Mouse (Mus musculus) ZHBTc4 (cell line): ENCODE results near the gene Ercc1.

ENCODE experiments used
- DNase-seq: peaks from one replicate; pipeline ENCODE4 v3.0.0-alpha.2; 2011; ENCODE audit warnings: low read depth, low spot score

The Ercc1 gene

DNA sequence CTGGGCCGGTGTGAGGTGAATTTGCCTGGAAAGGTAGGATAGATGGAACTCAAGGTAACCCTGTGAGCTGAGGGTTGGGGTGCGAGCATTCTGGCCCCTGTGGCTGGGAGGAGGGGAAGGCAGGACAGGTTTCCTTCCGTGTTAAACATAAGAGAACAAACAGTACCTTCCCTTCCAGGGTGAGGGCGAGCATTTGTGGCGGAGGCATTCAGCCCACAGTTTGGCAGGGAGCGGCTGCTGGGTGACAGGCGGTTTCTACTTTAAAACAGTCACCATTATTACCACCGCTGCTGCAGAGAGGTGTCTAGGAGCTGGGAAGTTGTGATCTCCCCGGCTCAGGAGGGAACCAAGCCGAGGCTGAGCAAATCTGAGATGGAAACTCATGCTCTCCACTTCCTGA is 7.5 kb upstream of the Ercc1 start:
- no peak for DNase-seq

DNA sequence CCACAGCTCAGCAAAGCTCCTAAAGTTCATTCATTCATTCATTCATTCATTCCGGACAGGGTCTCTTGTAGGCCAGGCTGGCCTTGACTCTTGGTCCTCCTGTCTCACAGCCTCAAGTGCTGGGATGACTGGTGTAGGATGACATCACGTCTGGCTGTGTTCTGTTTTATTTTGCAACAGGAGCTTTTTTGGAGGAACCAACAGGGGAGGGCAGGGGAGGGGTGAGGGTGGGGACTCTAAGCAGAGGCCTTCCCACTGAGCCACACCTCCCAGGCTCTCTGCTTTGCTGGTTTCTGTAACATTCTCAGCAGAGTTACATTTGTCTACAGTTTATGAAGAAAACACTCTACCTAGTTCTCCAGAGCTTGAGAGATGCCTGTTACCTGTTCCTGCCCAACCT is 6.5 kb upstream of the Ercc1 start:
- no peak for DNase-seq

DNA sequence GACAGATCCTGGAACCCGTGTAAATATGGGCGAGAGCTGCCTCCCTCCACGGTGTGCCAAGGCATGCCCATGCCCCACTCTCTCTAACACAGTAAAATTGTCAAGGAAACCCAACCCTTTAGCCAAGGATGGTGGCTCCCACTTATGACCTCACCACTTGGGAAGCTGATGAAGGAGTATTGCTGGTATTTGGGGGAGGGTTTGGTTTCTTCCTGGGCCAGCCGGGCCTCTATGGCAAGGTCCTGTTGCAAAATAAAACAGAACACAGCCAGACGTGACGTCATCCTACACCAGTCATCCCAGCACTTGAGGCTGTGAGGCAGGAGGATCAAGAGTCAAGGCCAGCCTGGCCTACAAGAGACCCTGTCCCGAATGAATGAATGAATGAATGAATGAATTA is 6.0 kb upstream of the Ercc1 start:
- DNase-seq: no peak

DNA sequence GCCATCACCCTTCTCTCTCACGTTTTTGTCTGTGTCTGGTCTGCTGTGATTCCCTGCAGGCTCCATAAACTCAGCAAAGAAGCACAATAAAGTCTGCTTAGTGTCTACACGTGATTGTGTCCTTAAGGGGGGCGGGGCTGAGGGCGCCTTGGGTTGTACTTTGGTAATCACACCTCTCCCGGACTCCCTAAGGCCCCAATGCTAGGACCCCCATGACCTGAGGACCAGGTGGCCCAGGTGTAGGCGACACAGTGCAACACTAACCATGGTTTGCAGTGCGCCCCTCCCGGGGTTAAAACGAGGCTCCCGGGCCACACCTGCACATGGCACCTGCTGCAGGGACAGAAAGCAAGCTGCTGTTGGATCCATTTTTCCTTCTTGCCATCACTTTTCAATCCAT is 3.3 kb upstream of the Ercc1 start:
- no peak for DNase-seq

DNA sequence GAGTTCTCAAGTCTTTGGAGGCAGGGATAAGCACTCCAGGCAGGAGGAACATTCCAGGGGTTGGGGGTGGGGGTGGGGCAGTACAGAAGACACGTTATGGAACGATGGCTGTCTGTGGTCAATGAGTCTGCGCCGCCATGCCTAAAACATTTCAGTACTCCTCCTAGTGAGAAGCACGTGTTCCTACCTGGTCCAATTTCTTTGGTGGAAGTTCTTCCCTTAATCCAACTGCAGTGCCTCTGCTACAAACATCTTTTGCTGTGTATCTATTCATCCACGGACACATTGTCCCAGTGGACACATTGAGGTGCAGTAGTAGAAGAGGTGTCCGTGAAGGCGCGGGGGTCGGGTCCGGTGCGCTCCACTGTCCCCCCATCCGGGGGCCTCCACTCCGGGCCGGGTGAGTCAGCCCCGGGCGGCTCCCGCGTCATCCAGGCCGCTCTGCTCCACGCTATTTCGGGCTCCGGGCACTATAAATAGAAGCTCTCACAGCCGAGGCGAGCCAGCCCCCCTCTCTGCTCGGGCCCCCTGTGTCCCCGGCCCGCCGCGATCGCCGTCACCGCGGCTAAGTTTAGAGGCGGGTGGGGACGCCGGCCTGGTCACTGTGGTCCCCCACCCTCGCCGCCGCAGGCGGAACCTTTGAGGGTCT is 2.7 kb upstream of the Ercc1 start:
- DNase-seq: peak; percentile 67

DNA sequence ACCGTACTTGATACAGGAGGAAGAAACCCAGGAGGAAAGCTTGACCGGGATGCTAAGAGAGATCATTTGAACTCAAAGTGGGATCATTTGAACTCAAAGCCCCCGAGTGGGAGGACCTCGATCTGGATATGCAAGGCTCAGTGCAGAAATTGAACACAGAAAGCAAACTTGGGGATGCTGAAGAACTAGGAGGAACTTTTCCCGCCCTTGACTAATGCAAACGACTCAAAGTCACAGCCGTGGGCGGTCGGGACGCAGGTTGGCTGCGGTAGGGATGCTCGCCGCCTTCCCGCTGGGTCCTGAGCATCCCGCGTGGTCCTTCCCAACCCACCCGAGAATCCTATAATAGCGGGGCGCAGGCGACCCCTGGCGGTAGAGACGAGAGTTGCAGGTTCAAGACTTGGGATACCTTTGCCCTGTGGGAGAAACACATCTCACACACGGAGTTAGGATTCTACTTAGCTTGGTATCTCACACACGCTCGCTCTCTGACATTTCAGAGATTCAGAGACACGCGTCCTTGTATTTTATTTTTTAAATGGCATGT is 2.0 kb upstream of the Ercc1 start:
- DNase-seq: no peak

DNA sequence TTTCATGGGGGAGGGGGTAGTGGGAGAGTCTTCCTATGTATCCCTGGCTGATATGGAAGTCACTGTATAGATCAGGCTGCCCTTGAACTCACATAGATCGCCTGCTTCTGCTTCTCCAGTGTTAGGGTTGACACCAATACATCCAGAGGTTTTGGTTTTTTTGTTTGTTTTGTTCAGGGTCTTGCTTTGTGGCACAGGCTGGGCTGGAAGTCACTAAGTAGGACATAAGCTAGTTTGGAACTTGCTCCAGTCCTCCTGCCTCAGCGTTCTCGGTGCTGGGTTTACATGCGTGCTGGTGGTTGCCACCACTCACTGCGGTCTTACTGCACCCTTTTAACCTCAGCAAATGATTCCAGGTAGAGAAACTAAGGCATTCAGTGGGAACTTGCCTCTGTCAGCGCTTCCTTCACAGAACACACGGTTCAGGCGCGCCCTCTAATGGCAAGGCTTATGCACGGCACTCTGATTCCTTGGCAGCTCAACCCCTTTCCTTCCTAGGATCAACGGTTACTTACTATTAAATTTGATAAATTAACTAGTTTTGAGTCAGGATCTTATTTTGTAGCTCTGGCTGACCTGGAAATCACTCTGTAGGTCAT is 1.3 kb upstream of the Ercc1 start:
- peak; percentile 92 for DNase-seq

DNA sequence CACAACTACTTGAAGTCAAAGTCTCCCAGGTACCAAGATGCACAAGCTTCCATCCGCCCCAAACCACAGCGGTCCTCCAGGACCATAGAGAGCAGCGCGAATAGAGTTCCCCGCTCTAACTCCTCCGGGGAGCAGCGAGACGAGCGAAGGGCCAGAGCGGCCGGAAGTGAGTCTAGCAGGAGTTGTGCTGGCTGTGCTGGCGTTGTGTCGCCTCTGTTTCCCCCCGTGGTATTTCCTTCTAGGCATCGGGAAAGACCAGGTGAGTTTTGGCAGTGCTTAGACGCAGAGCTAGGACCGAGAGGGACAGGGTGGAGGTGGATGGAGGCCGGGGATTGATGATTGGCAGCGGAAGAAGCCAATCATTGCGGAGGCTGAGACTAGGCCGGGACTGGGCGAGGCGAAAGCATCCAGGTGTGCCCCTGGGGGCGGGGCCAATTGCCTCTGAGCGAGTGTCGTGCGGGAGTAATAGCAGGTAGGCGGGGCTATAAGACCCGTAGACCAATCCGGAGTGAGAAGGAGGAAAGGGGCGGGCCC is 427 bp downstream of the Ercc1 start:
- DNase-seq: peak; percentile 100

DNA sequence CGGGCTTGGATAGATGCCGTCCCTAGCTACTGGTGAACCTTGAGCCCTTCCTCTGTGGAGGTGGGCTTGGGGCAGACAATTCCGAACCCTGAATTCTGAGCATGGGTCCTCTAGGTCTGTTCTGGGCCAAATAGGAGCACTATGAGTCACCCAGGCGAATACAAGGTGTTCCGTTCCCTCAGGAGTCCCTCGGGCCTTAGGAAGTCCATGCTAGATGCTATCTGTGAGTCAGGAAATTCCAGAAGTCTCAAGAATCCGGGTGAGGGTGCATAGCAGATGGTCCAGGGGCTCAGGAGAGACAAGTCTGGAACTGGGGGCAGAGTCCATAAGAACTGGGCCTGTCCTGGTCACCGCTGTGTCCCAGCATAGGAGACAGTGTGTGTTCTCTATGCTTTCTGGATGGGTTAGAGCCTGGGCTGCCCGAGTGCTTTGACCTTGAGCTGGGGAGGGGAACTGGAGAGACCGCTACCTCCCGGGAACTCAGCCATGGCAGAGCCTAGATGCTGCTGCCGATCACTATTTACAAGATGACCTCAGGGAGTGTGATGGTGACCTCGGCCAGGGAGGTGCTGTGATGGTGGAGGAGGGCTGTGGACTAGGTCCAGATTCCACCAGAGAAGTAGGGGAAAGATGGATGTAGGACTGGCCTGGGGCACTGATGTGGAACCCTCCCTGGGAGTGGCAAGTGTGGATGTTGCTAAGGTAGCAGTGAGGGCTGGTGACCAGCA is 4.8 kb downstream of the Ercc1 start:
- DNase-seq: no peak

DNA sequence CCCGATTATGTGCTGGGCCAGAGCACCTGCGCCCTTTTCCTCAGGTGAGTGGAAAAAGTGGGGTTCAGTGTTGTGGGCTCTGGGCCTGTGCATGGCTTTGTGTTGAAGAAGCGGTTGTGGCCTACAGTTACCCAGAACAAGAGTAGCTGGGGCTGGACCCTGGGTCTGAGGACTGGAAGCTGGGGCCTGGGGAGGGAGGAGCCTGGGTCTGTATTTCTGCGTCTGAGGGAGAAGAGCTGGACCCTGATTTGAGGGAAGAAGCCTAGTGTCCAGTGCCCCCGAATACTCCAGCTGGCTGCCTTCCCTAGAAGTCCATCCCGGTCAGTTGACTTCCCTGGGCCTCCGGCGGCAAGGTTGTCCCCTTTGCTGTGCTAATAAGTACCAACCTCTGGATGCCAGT is 5.6 kb downstream of the Ercc1 start:
- no peak for DNase-seq

DNA sequence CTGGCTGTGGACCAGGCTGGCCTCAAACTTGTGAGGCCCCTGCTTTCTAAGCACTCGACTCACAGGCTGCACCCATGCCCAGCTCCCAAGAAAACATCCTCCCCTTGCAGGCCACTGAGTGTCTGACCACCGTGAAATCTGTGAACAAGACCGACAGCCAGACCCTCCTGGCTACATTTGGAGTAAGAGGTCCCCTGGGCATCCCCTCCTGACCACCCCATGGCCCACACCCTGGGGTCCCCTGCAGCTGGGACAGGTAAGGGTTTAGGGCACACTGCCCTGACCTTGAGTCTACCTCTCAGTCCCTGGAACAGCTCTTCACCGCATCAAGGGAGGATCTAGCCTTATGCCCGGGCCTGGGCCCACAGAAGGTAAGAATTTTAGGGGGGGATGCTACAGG is 10.4 kb downstream of the Ercc1 start:
- no peak for DNase-seq

DNA sequence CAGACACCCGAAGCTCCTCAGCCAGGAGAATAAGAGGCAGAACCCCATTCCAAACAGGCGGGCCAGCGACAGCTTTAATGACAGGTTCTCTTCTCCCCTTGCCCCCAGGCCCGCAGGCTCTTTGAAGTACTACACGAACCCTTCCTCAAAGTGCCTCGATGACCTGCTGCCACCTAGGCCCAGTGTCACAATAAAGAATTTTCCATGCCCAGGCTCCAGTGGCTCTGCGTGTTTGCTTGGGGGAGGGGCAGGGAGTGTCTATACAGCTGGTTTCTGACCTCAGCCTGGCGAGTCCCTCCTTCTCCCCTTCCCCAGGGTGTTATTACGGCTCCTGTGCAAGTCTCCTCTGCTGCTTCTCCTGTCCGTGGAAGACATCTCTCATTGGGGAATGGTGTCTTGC is 11.7 kb downstream of the Ercc1 start:
- DNase-seq: no peak

DNA sequence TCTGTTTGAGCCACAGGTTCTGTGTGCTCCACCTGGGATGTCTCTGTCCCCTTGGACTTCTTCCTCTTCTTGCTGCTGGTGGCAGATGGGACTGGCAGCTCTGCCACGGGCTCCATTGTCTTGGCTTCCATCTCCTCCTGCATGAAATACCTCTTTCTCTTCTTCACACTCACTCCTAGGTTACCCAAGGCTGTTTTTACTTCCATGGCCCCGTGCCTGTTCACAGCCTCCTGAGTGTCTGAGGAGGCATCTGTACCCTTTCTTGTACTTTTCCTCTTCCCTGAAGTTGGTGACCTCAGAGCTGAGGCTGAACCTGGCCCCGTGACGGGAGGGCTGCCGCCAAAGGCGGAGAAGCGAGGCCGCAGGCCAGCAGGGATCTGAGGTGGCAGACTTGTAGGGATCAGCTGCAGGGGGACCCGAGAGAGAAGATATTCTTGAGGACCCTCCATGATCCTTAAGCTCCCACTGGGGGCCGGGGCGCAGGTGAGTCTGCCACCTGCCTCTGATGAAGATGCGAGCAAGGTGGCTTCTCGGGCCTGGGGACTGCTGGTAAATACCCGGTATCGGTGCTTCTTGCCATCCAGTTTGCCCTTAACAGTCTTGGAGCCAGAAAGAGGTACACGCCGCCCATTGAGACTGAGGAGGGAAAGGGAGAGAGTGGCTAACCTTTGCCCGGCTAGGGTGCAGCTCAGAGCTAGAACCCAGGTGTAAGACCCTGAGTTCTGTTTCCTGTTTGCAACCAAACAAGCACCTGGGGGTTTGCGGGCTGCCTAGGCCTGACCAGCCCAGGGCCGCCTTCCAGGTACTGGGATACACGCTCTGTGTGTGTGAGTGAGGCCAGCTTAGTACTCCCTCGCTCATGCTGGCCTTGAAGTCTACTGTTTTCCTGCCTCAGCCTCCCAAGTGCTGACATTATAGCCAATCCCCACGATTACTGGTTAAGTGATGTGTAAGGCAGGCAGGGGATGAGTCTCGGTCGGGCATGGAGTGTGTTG is 13.1 kb downstream of the Ercc1 start:
- no peak for DNase-seq

DNA sequence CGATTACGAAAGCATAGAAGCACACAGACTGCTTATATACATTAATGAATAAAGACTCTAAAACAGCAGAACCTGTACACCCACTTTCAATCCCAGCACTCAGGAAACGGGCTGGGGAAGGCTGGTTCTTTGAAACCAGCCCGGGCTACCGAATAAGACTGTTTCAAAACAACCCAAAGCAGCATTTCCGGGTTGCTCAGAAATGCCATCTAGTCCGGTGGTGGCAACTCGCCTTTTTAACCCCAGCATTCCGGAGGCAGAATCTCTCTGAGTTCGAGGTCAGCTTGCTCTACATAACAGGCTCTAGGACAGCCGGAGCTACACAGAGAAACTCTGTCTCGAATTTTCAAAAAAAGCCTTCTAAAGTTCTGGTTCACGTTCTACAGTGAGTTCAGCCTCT is 14.1 kb downstream of the Ercc1 start:
- no peak for DNase-seq

DNA sequence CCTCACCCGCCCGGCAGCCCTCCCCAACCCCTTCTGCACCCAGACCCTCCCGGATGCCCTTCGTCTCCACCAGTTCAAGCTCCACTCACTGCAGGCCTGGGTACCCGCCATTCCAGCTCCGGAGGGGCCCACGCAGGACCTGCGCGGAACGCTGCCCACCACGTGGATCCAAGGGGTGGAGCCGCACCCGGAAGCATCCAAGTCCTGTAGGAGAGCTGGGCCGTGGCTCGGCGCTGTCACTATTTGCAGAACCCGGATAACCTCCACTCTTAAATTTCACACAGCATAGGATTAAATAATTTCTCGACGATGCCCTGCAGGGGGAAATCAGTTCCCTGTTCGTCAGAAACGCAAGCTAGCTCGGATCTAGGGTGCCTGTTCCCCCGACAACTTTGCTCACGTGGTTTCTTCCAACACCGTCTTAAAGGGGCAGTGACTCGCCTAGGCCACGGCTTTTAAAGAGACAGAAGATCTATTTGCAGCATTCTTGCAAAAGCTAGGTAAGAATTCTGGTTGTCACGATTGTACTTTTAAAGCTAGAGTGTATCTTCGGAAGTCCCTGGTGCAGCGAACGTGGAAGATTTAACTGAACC is 14.8 kb downstream of the Ercc1 start, which contains the start of the genes Cd3eap and Ppp1r13l:
Cd3eap (minus strand) TSS at position 185 of the 593 bp plus-strand sequence.
Ppp1r13l (plus strand) TSS at position 451 of the 593 bp plus-strand sequence.
- DNase-seq: peak; percentile 92

DNA sequence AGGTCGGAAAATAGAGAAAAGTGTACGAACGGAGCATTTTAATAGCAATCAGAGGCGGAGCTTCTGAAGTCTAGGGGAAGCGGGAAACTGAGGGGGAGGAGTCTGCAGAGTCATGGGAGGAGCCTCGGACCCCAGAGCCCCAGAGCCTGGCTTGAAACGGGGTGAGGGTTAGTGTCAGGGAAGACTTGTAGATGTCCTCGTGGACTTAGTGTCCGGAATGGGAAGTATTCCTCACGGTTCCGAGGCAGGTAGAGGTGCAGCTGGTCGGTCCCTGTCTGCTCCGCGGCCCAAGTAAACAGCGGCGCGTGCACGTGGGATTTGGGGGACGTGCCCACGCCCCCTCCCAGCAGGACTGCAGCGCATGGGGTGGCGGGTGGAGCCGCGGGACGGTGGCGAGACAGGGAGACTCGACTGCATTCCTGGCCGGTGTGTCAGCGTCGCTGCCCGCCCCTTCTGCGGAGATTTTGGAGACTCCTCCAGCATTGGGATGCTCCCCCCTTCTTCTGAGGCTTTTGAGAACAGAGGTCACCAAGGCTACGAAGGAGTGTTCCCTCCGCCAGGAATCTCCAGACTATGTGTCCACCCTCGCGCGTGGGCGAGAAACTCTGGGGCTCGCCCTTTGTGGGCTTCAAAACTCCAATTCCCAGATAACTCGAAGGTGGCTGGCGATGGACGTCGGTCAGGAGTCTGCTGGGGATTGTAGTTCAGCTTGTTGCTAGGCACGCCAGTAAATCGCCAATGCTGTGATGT is 15.5 kb downstream of the Ercc1 start:
- DNase-seq: peak; percentile 89

DNA sequence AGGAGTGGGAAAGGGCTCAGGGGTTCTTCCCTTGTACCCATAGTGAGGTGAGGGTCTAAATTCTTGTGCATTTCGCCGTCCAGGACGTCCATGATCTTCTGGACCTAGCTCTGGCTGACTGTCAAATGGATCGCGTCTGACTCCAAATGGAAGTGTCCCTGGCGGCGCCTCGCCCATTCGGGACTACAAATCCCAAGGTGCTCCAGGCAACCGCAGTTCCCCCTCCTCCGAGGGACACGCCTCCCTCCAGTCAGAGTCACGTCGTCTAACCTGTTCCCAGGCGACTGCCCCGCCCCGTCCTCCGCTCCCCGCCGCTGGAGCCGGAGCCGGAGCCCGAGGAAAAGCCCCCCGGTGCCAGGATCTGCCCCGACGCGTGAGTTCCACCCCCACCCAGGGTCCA is 16.4 kb downstream of the Ercc1 start:
- peak; percentile 95 for DNase-seq

DNA sequence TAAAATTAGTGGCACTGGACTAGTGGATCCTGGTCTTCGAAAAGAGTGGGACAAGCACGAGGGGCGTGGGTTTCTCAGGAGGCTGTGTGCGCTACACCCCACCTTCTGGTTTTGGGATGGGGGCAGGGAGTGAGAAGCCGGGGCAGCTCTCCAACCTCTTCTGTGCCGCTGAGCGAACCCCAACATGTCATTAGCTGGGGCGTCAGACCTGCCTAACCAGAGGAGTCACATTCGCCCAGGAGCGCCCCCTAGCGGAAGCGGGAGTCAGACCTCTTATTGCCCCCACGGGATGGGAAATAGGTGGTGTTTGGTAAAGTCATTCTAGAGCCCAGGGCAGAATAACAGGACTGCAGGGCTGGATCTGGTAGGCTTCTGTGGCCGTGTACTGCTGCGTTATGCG is 17.1 kb downstream of the Ercc1 start:
- DNase-seq: peak; percentile 81

DNA sequence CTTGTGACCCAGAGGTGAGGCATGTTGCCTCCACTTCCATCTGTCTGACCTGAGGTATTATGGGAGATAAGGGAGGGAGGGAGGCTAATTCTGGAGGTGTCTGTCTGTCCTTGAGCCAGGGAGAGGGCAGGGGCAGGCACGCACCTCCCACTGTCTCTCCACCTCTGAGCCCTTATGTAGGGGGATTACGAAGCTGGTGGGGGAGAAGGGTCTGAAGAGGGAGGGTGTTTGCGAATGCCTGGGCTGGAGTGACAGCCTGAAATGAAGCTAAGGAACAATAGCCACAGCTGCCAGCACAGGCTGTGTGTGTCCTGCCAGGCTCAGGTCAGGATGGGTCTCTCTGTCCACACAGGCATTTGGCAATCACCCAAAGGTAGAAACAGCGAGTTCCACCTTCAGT is 17.7 kb downstream of the Ercc1 start:
- no peak for DNase-seq

DNA sequence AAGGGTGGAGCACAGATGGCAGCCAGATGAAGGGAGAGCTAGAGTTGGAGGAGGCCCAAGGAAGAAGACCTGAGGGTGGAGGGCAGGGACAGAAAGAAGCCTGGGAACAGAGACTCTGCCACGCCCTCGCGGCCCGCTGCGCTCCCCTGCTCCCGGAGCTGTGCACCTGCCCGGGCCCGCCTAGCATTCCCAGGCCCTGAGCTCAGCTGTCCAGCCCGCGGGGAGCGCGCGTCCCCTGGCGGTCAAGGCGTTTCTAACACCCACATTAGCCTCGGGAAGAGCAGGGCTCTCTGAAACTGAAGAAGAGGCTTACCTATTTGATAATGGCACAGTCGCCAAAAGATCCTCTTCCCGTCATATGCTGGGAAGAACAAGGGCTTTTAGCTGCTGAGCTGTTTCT is 19.3 kb downstream of the Ercc1 start:
- peak; percentile 96 for DNase-seq
